Mouse (Mus musculus) hindbrain, embryonic 12.5 days (tissue): ENCODE measurements around the gene Trim44. TPM values are rescaled to one million over a fixed set of nuclear protein-coding genes. Genes with fewer than 3 reads are reported as not detected.

ENCODE experiments used
- ATAC-seq: fragments of 200-750 bp; cut with Nextera tagmentation; 2 replicates; pipeline ENCODE4 v1.8.0; 2017; ENCODE audit warnings: moderate TSS enrichment; ENCODE audit not compliant: low FRiP score
- H3K27ac ChIP-seq: fragments of 300-500 bp; sonication (generic); 2 replicates; pipeline ENCODE4 v1.5.1; 2016; ENCODE audit warnings: mild to moderate bottlenecking
- H3K27me3 ChIP-seq: fragments of 300-500 bp; sonication (generic); 2 replicates; pipeline ENCODE4 v1.6.1; 2016; ENCODE audit warnings: mild to moderate bottlenecking
- H3K36me3 ChIP-seq: fragments of 300-500 bp; sonication (generic); 2 replicates; pipeline ENCODE4 v1.6.1; 2016; ENCODE audit warnings: mild to moderate bottlenecking
- H3K4me1 ChIP-seq: fragments of 300-500 bp; sonication (generic); 2 replicates; pipeline ENCODE4 v1.6.1; 2016
- H3K4me2 ChIP-seq: fragments of 300-500 bp; sonication (generic); replicated peaks from 2 replicates; pipeline ENCODE4 v1.6.1; 2016; ENCODE audit warnings: mild to moderate bottlenecking
- H3K4me3 ChIP-seq: fragments of 300-500 bp; sonication (generic); 2 replicates; pipeline ENCODE4 v1.5.1; 2016; ENCODE audit warnings: mild to moderate bottlenecking
- H3K9ac ChIP-seq: fragments of 300-500 bp; sonication (generic); 2 replicates; pipeline ENCODE4 v1.6.1; 2016; ENCODE audit warnings: mild to moderate bottlenecking, moderate library complexity
- H3K9me3 ChIP-seq: fragments of 300-500 bp; sonication (generic); replicated peaks from 2 replicates; pipeline ENCODE4 v1.6.1; 2016; ENCODE audit warnings: mild to moderate bottlenecking
- WGBS: fragments of 180-500 bp; shearing (Covaris S2); methylation state at CpG from one replicate; pipeline ENCODE4 v1.1.7; 2016; 5-methylcytosine and 5-hydroxymethylcytosine counted together
- polyA plus RNA-seq: library from polyadenylated mRNA; unstranded; fragments of >200 nt; fragmentation: Nextera tagmentation; extraction: Ambion mirVana; gene quantifications from 2 replicates; pipeline ENCODE4 v1.2.1, GENCODE M21; 2016

Trim44 gene
- polyA plus RNA-seq, 1 experiment from 2014 or later: 65.6 TPM

GRCm38 (mm10) chr2:102401352-102401692 is 6.3 kb downstream of the Trim44 start:
- ATAC-seq: no peak; the same call in 1 of the 2 replicates
- Histone ChIP-seq H3K4me1 (peaks cover 17% of the 10 kb centered on the region), H3K4me2 (peak overlapping the region; percentile 79), H3K4me3 (peak overlapping the region; percentile 80), H3K9ac (peak overlapping the region; percentile 96), H3K27ac (peak overlapping the region; percentile 96), H3K36me3 (no peaks in the 10 kb centered on the region), H3K9me3 (no peaks in the 10 kb centered on the region), H3K27me3 (no peaks in the 10 kb centered on the region)
- WGBS: 30% methylated on average over 6 of the region's 6 CpGs

- peak overlapping the region; percentile 80 for H3K4me3 ChIP-seq
- ATAC-seq: peak; percentile 92
- WGBS: under 1% methylated on average over 80 of the region's 94 CpGs
- H3K4me2 ChIP-seq: peak overlapping the region; percentile 79
- no peaks in the 10 kb centered on the region for H3K36me3 ChIP-seq
- H3K9me3 ChIP-seq: no peaks in the 10 kb centered on the region
- peaks cover 17% of the 10 kb centered on the region for H3K4me1 ChIP-seq
- H3K27ac ChIP-seq: peak overlapping the region; percentile 96
- H3K27me3 ChIP-seq: no peaks in the 10 kb centered on the region
- peak overlapping the region; percentile 96 for H3K9ac ChIP-seq
Measured at GRCm38 (mm10) chr2:102400605-102401351, 6.8 kb downstream of the Trim44 start.

GRCm38 (mm10) chr2:102399864-102400604 is 7.6 kb downstream of the Trim44 start:
- peaks cover 17% of the 10 kb centered on the region for H3K4me1 ChIP-seq
- no peaks in the 10 kb centered on the region for H3K36me3 ChIP-seq
- peak overlapping the region; percentile 79 for H3K4me2 ChIP-seq
- H3K4me3 ChIP-seq: peak overlapping the region; percentile 80
- H3K9me3 ChIP-seq: no peaks in the 10 kb centered on the region
- no peak; the same call in 1 of the 2 replicates for ATAC-seq
- H3K27ac ChIP-seq: peak overlapping the region; percentile 96
- peak overlapping the region; percentile 96 for H3K9ac ChIP-seq
- 41% methylated on average over 48 of the region's 48 CpGs for WGBS
- H3K27me3 ChIP-seq: no peaks in the 10 kb centered on the region

GRCm38 (mm10) chr2:102396493-102396892 is 11.1 kb downstream of the Trim44 start:
- no peaks in the 10 kb centered on the region for H3K9me3 ChIP-seq
- ATAC-seq: no peak

GRCm38 (mm10) chr2:102393457-102393856 is 14.2 kb downstream of the Trim44 start:
- no peak overlapping the region for H3K9ac ChIP-seq
- no peaks in the 10 kb centered on the region for H3K36me3 ChIP-seq
- H3K9me3 ChIP-seq: no peaks in the 10 kb centered on the region
- H3K27me3 ChIP-seq: no peaks in the 10 kb centered on the region
- H3K27ac ChIP-seq: no peak overlapping the region
- no peak overlapping the region for H3K4me3 ChIP-seq
- ATAC-seq: no peak
- no peaks in the 10 kb centered on the region for H3K4me1 ChIP-seq
- WGBS: 85% methylated on average over 1 of the region's 1 CpGs
- H3K4me2 ChIP-seq: no peak overlapping the region

More at GRCm38 (mm10) chr2:102396493-102396892, 11.1 kb downstream of the Trim44 start:
- H3K36me3 ChIP-seq: no peaks in the 10 kb centered on the region
- H3K4me1 ChIP-seq: peaks cover 16% of the 10 kb centered on the region
- H3K9ac ChIP-seq: no peak overlapping the region
- no peak overlapping the region for H3K4me2 ChIP-seq
- no peak overlapping the region for H3K4me3 ChIP-seq
- 82% methylated on average over 1 of the region's 1 CpGs for WGBS
- H3K27ac ChIP-seq: no peak overlapping the region
- H3K27me3 ChIP-seq: no peaks in the 10 kb centered on the region

GRCm38 (mm10) chr2:102385328-102385902 is 22.2 kb downstream of the Trim44 start:
- ATAC-seq: no peak
- H3K9ac ChIP-seq: no peak overlapping the region
- no peaks in the 10 kb centered on the region for H3K27me3 ChIP-seq
- no peak overlapping the region for H3K4me3 ChIP-seq
- no peak overlapping the region for H3K4me2 ChIP-seq
- no peak overlapping the region for H3K27ac ChIP-seq
- no peaks in the 10 kb centered on the region for H3K9me3 ChIP-seq
- no peaks in the 10 kb centered on the region for H3K36me3 ChIP-seq
- H3K4me1 ChIP-seq: peaks cover 13% of the 10 kb centered on the region

GRCm38 (mm10) chr2:102384496-102384895 is 23.1 kb downstream of the Trim44 start:
- no peaks in the 10 kb centered on the region for H3K36me3 ChIP-seq
- no peak overlapping the region for H3K4me3 ChIP-seq
- peaks cover 13% of the 10 kb centered on the region for H3K4me1 ChIP-seq
- H3K27me3 ChIP-seq: no peaks in the 10 kb centered on the region
- H3K4me2 ChIP-seq: no peak overlapping the region
- H3K27ac ChIP-seq: no peak overlapping the region
- no peak overlapping the region for H3K9ac ChIP-seq
- H3K9me3 ChIP-seq: no peaks in the 10 kb centered on the region
- WGBS: 68% methylated on average over 1 of the region's 1 CpGs
- ATAC-seq: no peak

- Histone ChIP-seq H3K27ac (no peak overlapping the region), H3K9me3 (no peaks in the 10 kb centered on the region), H3K9ac (no peak overlapping the region), H3K4me3 (no peak overlapping the region), H3K36me3 (no peaks in the 10 kb centered on the region), H3K4me2 (no peak overlapping the region), H3K27me3 (no peaks in the 10 kb centered on the region), H3K4me1 (peaks cover 13% of the 10 kb centered on the region)
- ATAC-seq: no peak
- 49% methylated on average over 2 of the region's 2 CpGs for WGBS
Measured at GRCm38 (mm10) chr2:102384057-102384456, 23.6 kb downstream of the Trim44 start.

GRCm38 (mm10) chr2:102383069-102383834 is 24.4 kb downstream of the Trim44 start:
- Histone ChIP-seq H3K4me1 (peaks cover 13% of the 10 kb centered on the region), H3K9ac (no peak overlapping the region), H3K36me3 (no peaks in the 10 kb centered on the region), H3K4me2 (no peak overlapping the region), H3K9me3 (no peaks in the 10 kb centered on the region), H3K27ac (no peak overlapping the region), H3K27me3 (no peaks in the 10 kb centered on the region), H3K4me3 (no peak overlapping the region)
- WGBS: 58% methylated on average over 3 of the region's 3 CpGs
- no peak for ATAC-seq

GRCm38 (mm10) chr2:102382519-102382918 is 25.1 kb downstream of the Trim44 start:
- no peak overlapping the region for H3K9ac ChIP-seq
- H3K9me3 ChIP-seq: no peaks in the 10 kb centered on the region
- ATAC-seq: no peak
- H3K27ac ChIP-seq: no peak overlapping the region
- no peaks in the 10 kb centered on the region for H3K27me3 ChIP-seq
- H3K4me2 ChIP-seq: no peak overlapping the region
- H3K4me1 ChIP-seq: peaks cover 13% of the 10 kb centered on the region
- H3K36me3 ChIP-seq: no peaks in the 10 kb centered on the region
- 73% methylated on average over 3 of the region's 3 CpGs for WGBS
- no peak overlapping the region for H3K4me3 ChIP-seq

- peaks cover 13% of the 10 kb centered on the region for H3K4me1 ChIP-seq
- H3K9me3 ChIP-seq: no peaks in the 10 kb centered on the region
- no peaks in the 10 kb centered on the region for H3K36me3 ChIP-seq
- H3K27ac ChIP-seq: no peak overlapping the region
- no peak overlapping the region for H3K4me3 ChIP-seq
- H3K4me2 ChIP-seq: no peak overlapping the region
- WGBS: 89% methylated on average over 2 of the region's 2 CpGs
- no peaks in the 10 kb centered on the region for H3K27me3 ChIP-seq
- no peak for ATAC-seq
- no peak overlapping the region for H3K9ac ChIP-seq
Measured at GRCm38 (mm10) chr2:102380581-102380980, 27.0 kb downstream of the Trim44 start.

- Histone ChIP-seq H3K9me3 (no peaks in the 10 kb centered on the region), H3K4me1 (peaks cover 5% of the 10 kb centered on the region; the same call in 1 of the 2 replicates), H3K27me3 (no peaks in the 10 kb centered on the region), H3K4me3 (no peak overlapping the region), H3K9ac (no peak overlapping the region), H3K4me2 (no peak overlapping the region), H3K36me3 (no peaks in the 10 kb centered on the region), H3K27ac (no peak overlapping the region)
- 67% methylated on average over 1 of the region's 1 CpGs for WGBS
- no peak for ATAC-seq
Measured at GRCm38 (mm10) chr2:102378928-102379327, 28.7 kb downstream of the Trim44 start.
